Mouse (Mus musculus): ENCODE measurements around the gene Cdkn2aip. TPM values are rescaled to one million over a fixed set of nuclear protein-coding genes. Genes with fewer than 3 reads are reported as not detected.
A peak's percentile ranks its signal among the peaks of the same experiment; 100 is the strongest.

Gene Cdkn2aip
- 10 to 100 TPM; 17.3 TPM for total RNA-seq (2021)
- long read RNA-seq, experiment 1, transcript Cdkn2aip-201 (3 exons, 3,464 nt): major isoform, 10 of 22 reads
- long read RNA-seq, experiment 1, transcript Cdkn2aip-202 (3 exons, 3,393 nt): minor isoform, 9 of 22 reads
- long read RNA-seq, experiment 1, partial matches to known transcripts: 2 of 22 reads
- long read RNA-seq, experiment 1, other reads (novel, unspliced or antisense): 1 of 22 reads
- long read RNA-seq, experiment 2, transcript Cdkn2aip-201 (3 exons, 3,464 nt): major isoform, 14 of 25 reads
- long read RNA-seq, experiment 2, transcript Cdkn2aip-202 (3 exons, 3,393 nt): minor isoform, 10 of 25 reads
- long read RNA-seq, experiment 2, partial matches to known transcripts: 1 of 25 reads
- long read RNA-seq, experiment 2, other reads (novel, unspliced or antisense): 0 of 25 reads

DNA sequence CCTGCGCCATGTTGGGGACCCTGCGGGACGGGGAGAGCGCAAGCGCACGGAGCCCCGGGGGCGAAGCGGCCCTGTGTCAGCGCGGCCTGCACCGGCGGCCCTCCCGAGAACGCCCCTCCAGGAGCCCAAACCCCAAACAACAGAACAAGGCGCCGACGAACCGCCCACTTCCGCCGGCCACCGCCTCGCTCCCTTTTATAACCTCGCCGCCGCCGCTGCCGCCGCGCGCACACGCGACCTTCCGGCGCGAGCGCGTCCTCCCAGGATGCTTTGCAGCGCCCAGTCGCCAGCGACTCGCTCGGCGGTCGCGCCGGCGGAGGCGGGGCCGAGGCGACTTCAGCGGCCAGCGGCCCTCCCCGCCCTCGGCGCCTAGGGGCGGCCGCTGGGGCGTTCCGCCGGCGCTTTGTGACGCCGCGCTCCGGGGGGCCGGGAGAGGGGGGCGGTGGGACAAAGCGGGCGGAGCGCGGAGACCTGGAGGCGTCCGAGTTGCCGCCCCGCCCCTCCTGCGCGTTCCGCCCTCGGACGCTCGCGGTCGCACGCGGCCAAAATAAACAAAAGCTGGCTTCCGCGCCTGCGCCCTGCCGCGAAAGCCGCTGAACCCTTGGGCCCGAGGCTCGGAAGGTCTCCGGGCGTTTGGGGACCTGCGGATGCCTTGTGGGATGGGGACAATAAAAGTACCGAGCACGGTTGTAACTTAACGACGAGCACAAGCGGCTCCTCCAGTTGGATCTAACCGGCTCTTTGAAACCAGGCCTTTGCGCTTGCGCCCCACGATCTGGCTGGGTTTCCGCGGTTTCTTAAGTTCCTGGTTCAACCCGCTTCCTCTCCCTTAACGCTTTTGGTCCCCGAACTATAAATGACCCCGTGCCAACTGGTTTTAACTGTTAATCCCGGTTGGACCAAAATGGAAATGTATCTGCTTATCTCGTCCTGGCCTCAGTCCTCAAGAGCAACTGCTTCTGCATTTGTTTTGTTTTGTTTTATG lies at the start of gene Cdkn2aip:
Gene Cdkn2aip, minus strand, starts transcription at position 172 of the 985 bp plus-strand sequence.
- peak; percentile 88 to 91 for DNase-seq (ENCODE audit: low spot score in 2 of 2)

DNA sequence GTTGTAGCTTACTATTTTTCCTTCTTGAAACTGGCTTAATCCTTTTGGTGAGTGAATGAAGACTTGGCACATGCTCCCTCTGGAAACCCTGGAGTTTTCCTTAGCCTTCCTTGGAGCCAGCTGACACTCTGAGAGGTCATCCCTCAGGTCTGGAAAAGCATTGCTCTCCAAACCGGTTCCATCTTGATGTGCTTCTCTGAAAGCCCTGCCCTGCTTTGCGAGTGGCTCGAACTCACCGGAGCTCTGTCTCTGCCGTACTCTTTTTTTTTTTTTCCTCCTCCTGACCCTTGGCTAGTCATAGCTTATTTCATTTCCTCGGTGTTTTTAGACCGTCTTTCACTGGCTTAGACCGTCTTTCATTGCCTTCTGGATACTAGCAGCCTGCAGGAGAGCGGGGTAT lies 49.5 kb upstream of the Cdkn2aip start:
- no peak for DNase-seq (ENCODE audit: low spot score in 2 of 2)

DNA sequence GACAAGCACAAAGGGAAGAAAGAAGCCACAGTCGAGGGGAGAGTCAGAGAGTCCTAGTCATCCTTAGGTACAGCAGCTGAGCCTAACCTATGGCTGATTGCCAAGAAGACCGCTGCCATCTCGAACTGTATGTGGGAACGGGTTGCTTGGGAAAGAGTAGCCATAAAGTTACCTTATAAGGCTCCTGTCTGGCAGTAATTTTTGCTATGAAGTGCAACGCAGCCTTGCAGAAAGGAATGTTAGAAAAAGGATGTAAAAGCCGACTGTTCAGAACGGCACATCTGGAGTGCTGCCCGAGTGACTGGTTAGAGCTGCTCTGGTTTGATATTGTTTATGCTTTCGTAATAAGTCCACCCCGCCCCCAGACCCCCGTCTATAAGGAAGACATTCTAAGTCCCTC lies 47.0 kb upstream of the Cdkn2aip start:
- DNase-seq (ENCODE audit: low spot score in 2 of 2): no peak

DNA sequence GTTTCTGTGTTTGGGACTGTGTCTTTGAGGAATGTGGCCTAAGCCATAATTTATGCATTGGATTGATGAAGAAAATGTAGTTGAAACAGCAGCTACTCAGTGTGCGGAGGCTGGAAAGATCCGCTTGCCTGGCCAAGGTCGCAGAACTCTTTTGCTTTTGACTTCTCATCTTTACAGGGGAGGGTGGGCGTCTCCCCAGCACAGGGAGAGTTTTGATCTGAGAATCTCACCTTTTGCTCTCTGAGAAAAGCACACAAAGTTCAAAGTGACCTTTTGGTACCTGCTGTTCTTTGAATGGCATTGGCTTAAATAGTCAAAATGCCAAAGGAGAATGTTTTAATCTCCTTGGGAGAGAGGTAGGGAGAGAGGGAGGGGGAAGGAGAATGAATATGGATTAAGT lies 46.5 kb upstream of the Cdkn2aip start:
- no peak for DNase-seq (ENCODE audit: low spot score in 2 of 2)

DNA sequence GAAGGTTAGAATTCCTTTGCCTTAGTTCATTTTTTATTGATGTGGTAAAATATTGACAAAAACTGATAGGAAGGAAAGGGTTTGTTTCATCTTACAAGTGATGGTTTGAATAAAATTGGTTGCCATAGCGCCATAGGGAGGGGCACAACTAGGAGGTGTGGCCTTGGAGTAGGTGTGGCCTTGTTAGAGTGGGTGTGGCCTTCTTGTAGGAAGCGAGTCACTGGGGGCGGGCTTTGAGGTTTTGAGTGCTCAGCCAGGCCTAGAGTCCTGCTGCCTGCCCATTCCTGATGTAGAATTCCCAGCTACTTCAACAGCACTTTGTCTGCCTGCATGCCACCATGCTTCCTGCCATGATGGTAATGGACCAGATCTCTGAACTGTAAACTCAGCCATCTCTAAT lies 39.4 kb upstream of the Cdkn2aip start:
- no peak for DNase-seq (ENCODE audit: low spot score in 2 of 2)

DNA sequence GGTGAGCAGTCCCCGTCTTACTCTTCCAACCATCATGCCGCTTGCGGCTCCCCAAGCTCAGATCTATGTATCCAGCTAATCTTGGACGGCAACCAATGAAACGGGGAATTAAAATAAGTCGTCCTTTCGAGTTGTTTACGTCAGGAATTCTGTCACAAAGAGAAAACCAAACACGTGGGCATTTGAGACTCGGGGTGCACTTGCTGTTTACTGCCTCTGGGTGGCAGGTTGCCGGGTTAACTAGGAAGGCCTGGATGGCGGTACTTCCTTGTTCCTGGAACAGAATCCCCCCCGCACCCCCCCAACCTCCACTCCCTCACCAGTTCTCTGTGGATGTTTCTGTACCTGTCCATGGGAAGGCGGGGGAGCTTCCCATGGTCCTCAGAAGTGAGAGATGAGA lies 36.4 kb upstream of the Cdkn2aip start:
- DNase-seq (ENCODE audit: low spot score in 2 of 2): no peak

DNA sequence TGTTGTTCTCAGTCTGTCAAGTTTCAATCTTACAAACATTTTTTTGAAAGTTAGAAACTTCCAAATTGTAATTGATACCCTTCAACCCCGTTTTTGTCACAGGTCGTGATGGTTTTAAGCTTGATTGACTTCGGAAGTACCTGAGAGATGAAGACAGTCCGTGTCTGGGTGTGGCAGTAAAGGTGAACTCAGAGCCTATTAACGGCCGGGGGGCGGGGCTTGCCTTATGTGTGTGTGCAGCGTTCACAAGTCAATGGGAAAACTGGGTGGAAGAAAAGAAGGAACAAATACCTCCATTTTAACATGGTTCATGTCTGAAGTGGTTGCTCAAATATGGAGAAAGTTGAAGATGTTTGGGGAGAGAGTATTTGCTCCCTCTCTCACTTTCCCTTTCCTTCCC lies 35.8 kb upstream of the Cdkn2aip start:
- DNase-seq (ENCODE audit: low spot score in 2 of 2): no peak

DNA sequence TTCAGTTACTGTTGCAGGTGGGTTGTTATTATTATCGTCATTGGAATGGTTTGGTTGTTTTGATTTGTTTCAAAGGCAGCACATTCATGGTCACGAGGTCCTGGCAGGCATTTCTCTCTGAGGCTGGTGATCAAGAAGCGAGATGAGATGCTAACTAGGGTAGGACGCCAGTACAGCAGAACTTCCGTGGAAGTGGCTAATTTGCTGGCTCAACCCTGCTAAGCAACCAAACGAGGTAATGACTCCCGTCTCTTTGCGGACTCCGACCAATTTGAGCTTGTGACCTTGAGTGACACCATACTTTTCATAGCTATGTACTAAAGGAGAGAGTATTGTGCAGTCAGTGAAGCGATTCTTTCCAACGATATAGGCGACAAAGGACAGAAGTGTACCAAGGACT lies 32.6 kb upstream of the Cdkn2aip start:
- DNase-seq (ENCODE audit: low spot score in 2 of 2): no peak

DNA sequence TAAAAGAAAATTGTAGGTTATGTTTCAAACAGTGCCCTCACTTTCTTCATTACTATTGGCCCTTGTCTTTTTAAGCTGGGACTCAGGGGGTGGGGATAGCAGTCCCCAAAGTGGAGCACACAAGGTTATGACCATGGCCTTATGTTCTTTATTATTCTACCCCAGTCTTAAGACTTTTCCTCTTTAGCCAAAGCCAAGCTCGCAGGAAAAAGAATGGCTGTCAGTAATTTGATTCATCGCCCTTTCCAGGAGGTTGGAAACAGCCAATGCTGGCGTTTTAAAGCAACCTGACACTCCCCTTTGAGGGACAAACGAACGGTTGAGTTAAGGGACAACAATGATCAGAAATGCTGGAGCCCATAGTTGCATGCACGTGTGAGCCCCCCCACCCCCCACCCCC lies 32.1 kb upstream of the Cdkn2aip start:
- DNase-seq (ENCODE audit: low spot score in 2 of 2): no peak

DNA sequence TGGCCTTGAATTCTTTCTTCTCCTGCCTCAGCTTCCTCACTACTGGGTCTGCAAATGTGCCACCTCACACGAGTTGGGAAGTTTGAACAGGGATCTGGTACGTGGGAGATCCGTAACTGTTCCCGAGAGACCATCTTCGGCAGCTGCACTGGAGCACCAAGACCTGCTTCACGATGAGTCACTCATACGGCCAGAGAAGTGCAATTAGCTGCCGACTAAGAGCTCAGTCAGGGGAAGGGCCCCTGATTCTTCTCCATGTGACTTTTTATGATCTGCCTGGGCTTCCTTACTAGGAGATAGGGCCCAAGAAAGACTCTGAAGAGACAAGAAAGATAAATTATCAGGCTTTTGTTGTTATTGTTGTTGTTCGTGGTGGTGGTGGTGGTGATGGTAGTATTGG lies 31.1 kb upstream of the Cdkn2aip start:
- DNase-seq (ENCODE audit: low spot score in 2 of 2): no peak

DNA sequence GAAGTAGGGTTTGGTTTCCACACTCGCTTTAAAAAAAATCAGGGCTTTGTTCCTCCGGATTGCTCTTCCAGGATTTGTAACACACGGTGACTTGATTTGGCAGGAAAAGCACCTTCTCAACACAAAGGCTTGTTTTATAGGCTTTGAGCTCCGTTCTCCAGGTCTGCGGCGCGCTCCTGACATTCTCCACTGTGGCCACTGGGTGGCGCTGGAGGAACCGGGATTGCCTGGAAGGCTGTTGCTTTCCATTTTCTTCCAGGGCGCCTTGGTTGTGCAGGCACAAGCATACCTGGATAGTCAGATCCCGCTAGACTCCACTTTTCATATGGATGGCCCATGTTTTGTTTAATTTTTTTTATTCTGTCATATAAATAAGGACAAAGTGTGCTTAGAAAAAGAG lies 29.7 kb upstream of the Cdkn2aip start:
- DNase-seq (ENCODE audit: low spot score in 2 of 2): peak; percentile 62 to 78

DNA sequence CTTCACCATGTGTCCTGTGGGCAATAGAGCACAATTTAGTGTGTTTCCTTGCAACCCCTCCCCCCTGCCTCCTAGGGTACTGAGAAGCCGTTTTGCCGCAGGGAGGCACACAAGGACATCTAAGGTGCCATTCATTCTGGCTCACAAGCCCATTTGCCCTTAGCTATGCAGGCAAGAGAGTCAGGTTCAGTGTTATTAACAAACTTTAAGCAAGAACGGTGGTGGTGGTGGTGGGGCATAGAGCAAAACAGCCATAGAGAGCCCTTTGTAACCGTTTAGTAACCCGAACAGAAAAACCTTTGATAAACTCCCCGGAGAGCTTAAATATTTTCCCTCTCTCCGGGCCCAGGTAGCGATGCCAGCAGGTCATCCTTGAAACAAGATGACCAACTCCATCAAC lies 29.3 kb upstream of the Cdkn2aip start:
- no peak for DNase-seq (ENCODE audit: low spot score in 2 of 2)

DNA sequence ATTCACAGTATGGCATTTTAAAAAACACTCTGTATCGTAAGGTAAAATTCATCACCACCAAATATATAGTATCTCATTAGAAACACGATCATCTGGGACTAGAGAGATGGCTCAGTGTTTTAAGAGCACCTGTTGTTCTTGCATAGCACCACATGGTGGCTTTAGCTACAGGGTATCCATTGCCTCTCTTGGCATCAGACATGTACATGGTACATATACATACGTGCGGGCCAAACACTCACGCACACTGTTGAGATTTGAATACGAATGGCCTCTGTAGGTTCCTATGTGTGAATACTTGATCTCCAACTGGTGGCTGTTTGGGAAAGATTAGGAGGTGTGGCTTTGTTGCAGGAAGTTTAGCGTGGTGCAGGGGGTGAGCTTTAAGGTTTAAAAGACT lies 28.6 kb upstream of the Cdkn2aip start:
- DNase-seq (ENCODE audit: low spot score in 2 of 2): no peak

DNA sequence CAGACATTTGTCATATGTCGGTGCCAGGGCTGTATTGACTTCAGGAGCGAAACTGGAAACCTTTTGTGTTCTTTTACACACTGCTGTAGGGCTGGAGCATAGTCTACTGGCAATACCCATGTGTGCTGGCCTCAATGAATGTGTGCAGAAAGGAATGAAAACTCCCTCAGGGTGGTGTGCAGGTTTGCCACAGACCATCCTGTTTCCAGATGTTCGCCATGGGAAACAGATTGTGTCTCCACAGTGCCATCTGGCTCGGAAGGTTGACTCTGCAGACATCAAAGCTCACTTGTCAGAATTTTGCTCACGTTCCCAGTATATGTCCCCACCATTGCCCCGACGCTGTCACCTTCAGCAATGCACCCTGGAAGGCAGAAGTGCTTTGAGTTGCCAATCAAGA lies 23.4 kb upstream of the Cdkn2aip start:
- DNase-seq (ENCODE audit: low spot score in 2 of 2): no peak

DNA sequence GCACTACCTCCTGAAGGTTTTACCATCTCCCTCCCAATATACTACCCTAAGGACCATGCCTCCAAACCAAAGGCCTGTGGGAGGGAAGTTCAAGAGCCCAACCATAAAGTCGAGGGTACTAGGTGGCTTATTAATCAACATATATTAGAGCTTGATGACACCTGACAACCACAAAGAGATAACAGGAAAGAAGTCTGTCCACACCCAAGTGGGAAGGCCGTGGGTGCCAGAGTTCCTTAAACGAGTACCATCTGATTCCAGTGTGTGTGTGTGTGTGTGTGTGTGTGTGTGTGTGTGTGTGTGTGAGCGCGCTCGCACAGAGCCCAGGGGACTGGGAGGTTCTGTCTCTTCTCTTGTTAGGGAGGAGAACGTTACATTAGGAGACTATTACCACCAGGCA lies 15.6 kb upstream of the Cdkn2aip start:
- DNase-seq (ENCODE audit: low spot score in 2 of 2): no peak

DNA sequence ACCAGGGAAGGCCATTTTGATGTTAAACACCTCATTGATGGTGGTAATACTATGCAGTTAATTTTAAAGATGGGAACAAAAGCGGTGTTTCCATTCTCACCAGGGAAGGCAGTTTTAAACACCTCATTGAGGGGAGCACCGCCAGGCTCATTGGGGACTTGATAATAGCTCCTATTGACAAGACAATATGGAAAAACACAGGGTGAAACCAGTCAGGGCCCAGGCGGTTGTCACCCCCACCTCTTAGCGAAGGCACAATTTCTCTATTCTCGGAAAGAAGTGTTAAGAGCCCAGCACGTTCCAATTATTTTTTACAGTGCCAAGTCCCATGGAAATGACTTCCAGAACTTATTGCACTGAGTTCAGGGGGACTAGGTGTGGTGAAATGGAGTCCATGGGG lies 13.2 kb upstream of the Cdkn2aip start:
- DNase-seq (ENCODE audit: low spot score in 2 of 2): no peak

DNA sequence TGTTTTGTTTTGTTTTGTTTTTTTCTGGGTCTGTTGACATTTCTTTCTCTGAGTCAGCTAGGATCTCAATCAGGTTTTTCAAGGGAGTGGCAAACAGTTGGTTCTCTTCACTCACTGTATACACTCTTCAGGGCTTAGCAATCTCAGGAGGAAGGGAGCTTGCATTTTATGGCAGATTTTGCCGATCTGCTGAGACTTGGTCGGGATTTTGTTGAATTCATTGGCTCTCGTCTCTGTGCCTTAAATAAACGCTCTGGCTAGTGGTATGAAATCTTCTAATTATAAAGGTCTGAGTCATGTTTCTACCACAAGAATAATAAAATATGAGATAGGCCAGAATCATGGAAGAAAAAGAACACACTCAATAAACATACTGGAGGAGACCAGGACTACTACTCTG lies 7.9 kb upstream of the Cdkn2aip start:
- no peak for DNase-seq (ENCODE audit: low spot score in 2 of 2)

DNA sequence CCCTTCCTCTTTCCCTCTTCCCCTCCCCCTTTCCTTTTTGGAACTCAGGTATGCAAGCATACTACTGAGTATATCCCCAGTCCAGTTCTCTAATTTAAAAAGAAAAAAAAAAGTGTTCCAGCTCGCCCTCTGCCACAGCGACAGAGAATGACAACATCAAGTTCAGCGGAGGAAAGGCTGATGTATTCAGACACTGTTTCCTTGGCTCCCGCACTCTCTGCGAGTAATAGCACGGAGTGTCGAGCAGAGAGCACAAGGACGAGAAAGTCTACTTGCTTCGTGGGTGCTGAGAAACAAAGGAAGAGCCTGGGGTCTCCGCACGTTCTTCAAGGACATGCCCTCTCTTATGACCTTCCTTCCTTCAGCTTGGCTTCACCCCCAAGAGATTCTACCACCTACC lies 4.9 kb upstream of the Cdkn2aip start:
- DNase-seq (ENCODE audit: low spot score in 2 of 2): no peak

DNA sequence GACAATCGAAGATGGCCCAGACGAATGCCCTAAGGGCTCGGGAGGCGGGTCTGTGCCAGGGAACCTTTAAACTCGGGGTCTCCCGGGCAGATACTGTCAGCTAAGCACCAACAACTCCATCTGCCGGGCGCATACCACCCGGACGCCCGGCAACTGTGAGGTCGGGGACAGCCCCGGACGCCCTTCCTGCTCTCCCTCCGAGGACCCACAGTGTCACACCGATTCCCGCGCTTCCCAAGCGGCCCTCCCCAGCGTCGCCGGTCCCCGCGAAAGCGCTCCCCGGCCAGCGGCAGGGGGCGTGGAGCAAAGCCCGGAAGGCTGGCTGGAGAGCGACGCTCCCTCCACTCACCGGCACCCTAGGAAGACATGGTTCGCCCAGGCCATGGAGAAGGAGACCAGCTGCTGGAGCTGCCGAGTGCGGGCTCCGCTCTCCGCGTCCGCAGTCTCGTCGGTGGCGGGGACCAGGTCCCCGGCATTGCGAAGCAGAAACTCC lies 515 bp downstream of the Cdkn2aip start:
- DNase-seq (ENCODE audit: low spot score in 2 of 2): peak; percentile 7 to 35

DNA sequence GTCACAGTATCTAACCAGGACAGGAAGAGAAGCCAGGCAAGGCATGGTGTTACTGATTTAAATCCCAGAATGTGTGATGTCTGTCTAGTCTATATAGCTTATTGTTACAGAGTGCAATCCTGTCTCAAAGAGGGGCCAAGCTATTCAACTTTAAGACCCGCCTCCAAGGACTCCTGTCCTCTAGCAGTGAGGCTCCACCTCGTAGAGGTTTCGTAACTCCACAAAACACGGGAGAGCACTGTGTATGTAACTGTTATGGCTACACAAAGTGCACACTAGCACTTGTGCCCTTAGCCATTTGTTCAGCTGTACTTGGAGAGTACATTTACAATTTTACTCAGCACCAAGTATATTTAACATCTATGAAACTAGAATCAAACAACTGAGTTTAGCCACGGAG lies 5.6 kb downstream of the Cdkn2aip start:
- no peak for DNase-seq (ENCODE audit: low spot score in 2 of 2)

DNA sequence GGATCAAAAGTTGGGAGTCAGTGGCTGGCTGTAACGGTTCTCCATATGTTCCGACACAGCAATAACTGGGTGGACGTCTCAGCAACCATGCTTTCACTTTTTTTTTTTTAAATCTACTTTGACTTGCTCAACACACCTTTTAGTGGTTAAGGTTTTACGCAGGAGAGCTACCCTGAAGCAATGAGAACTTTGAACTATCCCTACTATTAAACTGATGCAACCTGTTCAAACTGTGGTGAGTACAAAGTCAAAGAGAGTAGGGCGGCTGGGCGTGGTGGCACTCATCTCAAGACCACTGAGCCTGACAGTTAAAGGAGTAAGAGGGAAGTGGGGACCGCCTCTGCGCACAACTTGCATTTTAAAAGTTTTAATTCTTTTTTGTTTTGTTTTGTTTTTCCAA lies 7.0 kb downstream of the Cdkn2aip start:
- no peak for DNase-seq (ENCODE audit: low spot score in 2 of 2)

DNA sequence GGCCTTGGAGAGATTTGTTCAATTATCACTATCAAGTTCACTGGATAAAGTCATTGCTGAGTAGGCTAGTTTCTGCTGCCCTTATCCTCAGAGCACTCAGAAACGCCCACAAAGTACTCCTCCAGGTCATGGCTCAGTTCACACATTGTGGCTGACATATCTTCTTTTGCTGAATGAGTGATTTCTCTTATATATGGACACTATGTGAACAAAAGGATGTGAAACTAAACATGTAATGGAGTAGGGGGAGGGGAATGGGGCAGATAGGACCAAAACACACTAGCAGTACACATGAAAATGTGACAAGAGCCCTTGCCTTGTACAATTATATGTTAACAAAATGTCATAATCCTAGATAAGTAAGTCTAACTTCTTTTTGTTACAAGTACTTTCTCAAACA lies 11.4 kb downstream of the Cdkn2aip start:
- no peak for DNase-seq (ENCODE audit: low spot score in 2 of 2)
